Mouse (Mus musculus) MEL (cell line): Measurements from ENCODE around the gene Dnase2b. TPM values are rescaled to one million over a fixed set of nuclear protein-coding genes. Genes with fewer than 3 reads are reported as not detected.

Source experiments
- DNase-seq: peaks from one replicate; pipeline ENCODE4 v3.0.0; 2011; ENCODE audit warnings: low read depth, low spot score
- H3K27ac ChIP-seq: 2 replicates; pipeline ENCODE4 v1.5.1; 2012; ENCODE audit warnings: low read depth, mild to moderate bottlenecking, control low read depth, low read length, moderate library complexity; ENCODE audit not compliant: control insufficient read depth
- H3K27me3 ChIP-seq, 2 experiments: fragments of 150-350 bp in 1 of 2; sonication (generic) in 1 of 2; 2 replicates each; pipeline ENCODE4 v1.6.1; 2012; ENCODE audit warnings: low read length in 2 of 2, mild to moderate bottlenecking in 2 of 2, improper control_type of control experiment in 1 of 2, moderate library complexity in 1 of 2; ENCODE audit not compliant: insufficient read depth in 2 of 2, control insufficient read depth in 1 of 2
- H3K36me3 ChIP-seq, 2 experiments: 2 replicates each; pipeline ENCODE4 v1.6.1; 2012 to 2014; ENCODE audit warnings: low read length in 2 of 2, improper control_type of control experiment in 1 of 2, inconsistent platforms in 1 of 2, mild to moderate bottlenecking in 1 of 2; ENCODE audit not compliant: insufficient read depth in 2 of 2, control insufficient read depth in 1 of 2
- H3K4me1 ChIP-seq, 2 experiments: fragments of 150-350 bp in 1 of 2; sonication (generic) in 1 of 2; 2 replicates each; pipeline ENCODE4 v1.6.1; 2012; ENCODE audit warnings: low read length in 2 of 2, improper control_type of control experiment in 1 of 2, mild to moderate bottlenecking in 1 of 2; ENCODE audit not compliant: insufficient read depth in 2 of 2, control insufficient read depth in 1 of 2
- H3K4me3 ChIP-seq, 2 experiments: fragments of 150-350 bp in 1 of 2; sonication (generic) in 1 of 2; 2 replicates each; pipeline ENCODE4 v1.5.1; 2012; ENCODE audit warnings: low read depth in 2 of 2, low read length in 2 of 2, mild to moderate bottlenecking in 2 of 2, moderate library complexity in 2 of 2, control low read depth in 1 of 2, improper control_type of control experiment in 1 of 2; ENCODE audit not compliant: control insufficient read depth in 1 of 2, insufficient read depth in 1 of 2
- H3K79me2 ChIP-seq: 2 replicates; pipeline ENCODE4 v1.6.1; 2012; ENCODE audit warnings: mild to moderate bottlenecking, low read length, moderate library complexity; ENCODE audit not compliant: control insufficient read depth, poor library complexity, insufficient read depth
- H3K9ac ChIP-seq: 2 replicates; pipeline ENCODE4 v1.6.1; 2012; ENCODE audit warnings: low read depth, mild to moderate bottlenecking, control low read depth, low read length, moderate library complexity; ENCODE audit not compliant: control insufficient read depth, poor library complexity, severe bottlenecking
- H3K9me3 ChIP-seq: fragments of 150-350 bp; sonication (generic); replicated peaks from 2 replicates; pipeline ENCODE4 v1.6.1; 2012; ENCODE audit warnings: mild to moderate bottlenecking, low read length, improper control_type of control experiment, moderate library complexity; ENCODE audit not compliant: insufficient read depth
- BHLHE40 ChIP-seq: IDR thresholded peaks from 2 replicates; pipeline ENCODE4 v1.6.1; 2012; ENCODE audit warnings: low read depth, mild to moderate bottlenecking, inconsistent platforms, low read length, improper control_type of control experiment, borderline replicate concordance
- CHD2 ChIP-seq: IDR thresholded peaks from 2 replicates; pipeline ENCODE4 v1.6.1; 2011; ENCODE audit warnings: low read length, improper control_type of control experiment
- EP300 ChIP-seq, 2 experiments: IDR thresholded peaks; 2 replicates each; pipeline ENCODE4 v1.6.1; 2011; ENCODE audit warnings: improper control_type of control experiment in 2 of 2, low read length in 2 of 2, low read depth in 1 of 2, mild to moderate bottlenecking in 1 of 2
- ETS1 ChIP-seq: IDR thresholded peaks from 2 replicates; pipeline ENCODE4 v1.6.1; 2012; ENCODE audit warnings: low read depth, mild to moderate bottlenecking, inconsistent platforms, low read length, improper control_type of control experiment, moderate library complexity
- GABPA ChIP-seq: IDR thresholded peaks from 2 replicates; pipeline ENCODE4 v1.6.1; 2012; ENCODE audit warnings: low read depth, mild to moderate bottlenecking, inconsistent platforms, low read length, improper control_type of control experiment, moderate library complexity
- GATA1 ChIP-seq: IDR thresholded peaks from 2 replicates; pipeline ENCODE4 v1.6.1; 2011; ENCODE audit warnings: low read depth, low read length, improper control_type of control experiment
- MAFK ChIP-seq: IDR thresholded peaks from 2 replicates; pipeline ENCODE4 v1.6.1; 2011; ENCODE audit warnings: low read depth, mild to moderate bottlenecking, low read length, improper control_type of control experiment, borderline replicate concordance
- MAZ ChIP-seq: IDR thresholded peaks from 2 replicates; pipeline ENCODE4 v1.6.1; 2012; ENCODE audit warnings: low read depth, mild to moderate bottlenecking, inconsistent platforms, low read length, improper control_type of control experiment
- MEF2A ChIP-seq: IDR thresholded peaks from 2 replicates; pipeline ENCODE4 v1.6.1; 2014; ENCODE audit warnings: low read depth, mild to moderate bottlenecking, inconsistent platforms, low read length, improper control_type of control experiment; ENCODE audit not compliant: poor library complexity, insufficient replicate concordance, severe bottlenecking; ENCODE audit errors: extremely low read depth
- POLR2A ChIP-seq, 2 experiments: IDR thresholded peaks; 2 replicates each; pipeline ENCODE4 v1.6.1; 2011 to 2012; ENCODE audit warnings: low read length in 2 of 2, mild to moderate bottlenecking in 2 of 2, control low read depth in 1 of 2, improper control_type of control experiment in 1 of 2, low read depth in 1 of 2, moderate library complexity in 1 of 2; ENCODE audit not compliant: control insufficient read depth in 1 of 2, insufficient read depth in 1 of 2, poor library complexity in 1 of 2
- POLR2AphosphoS2 ChIP-seq: IDR thresholded peaks from 2 replicates; pipeline ENCODE4 v1.6.1; 2011; ENCODE audit warnings: low read length, improper control_type of control experiment
- POLR2AphosphoS5 ChIP-seq: IDR thresholded peaks from 2 replicates; pipeline ENCODE4 v1.6.1; 2012; ENCODE audit warnings: low read depth, borderline replicate concordance, mild to moderate bottlenecking, inconsistent platforms, low read length, moderate library complexity, mixed read lengths
- RCOR1 ChIP-seq: IDR thresholded peaks from 2 replicates; pipeline ENCODE4 v1.6.1; 2012; ENCODE audit warnings: low read depth, mild to moderate bottlenecking, inconsistent platforms, low read length, improper control_type of control experiment
- TBP ChIP-seq: IDR thresholded peaks from 2 replicates; pipeline ENCODE4 v1.8.0; 2011; ENCODE audit warnings: low read depth, low read length, improper control_type of control experiment
- USF1 ChIP-seq: IDR thresholded peaks from 2 replicates; pipeline ENCODE4 v1.6.1; 2014; ENCODE audit warnings: low read depth, mild to moderate bottlenecking, inconsistent platforms, low read length, improper control_type of control experiment, moderate library complexity
- USF2 ChIP-seq, 2 experiments: IDR thresholded peaks; 2 replicates each; pipeline ENCODE4 v1.6.1; 2011 to 2012; ENCODE audit warnings: improper control_type of control experiment in 2 of 2, low read length in 2 of 2, borderline replicate concordance in 1 of 2, inconsistent platforms in 1 of 2, low read depth in 1 of 2, mild to moderate bottlenecking in 1 of 2; ENCODE audit not compliant: insufficient read depth in 1 of 2
- ZKSCAN1 ChIP-seq: IDR thresholded peaks from 2 replicates; pipeline ENCODE4 v1.6.1; 2012; ENCODE audit warnings: low read depth, mild to moderate bottlenecking, inconsistent platforms, low read length, improper control_type of control experiment, moderate library complexity
- polyA plus RNA-seq, 2 experiments: library from polyadenylated mRNA; stranded (reverse) in 1 of 2; unstranded in 1 of 2; fragments of >175 nt in 1 of 2; fragments of >200 nt in 1 of 2; gene quantifications; 2 replicates each; pipeline versions ENCODE4 v1.2.1 to v1.2.4; 2012; ENCODE audit warnings: low replicate concordance in 2 of 2, low read depth in 1 of 2; ENCODE audit not compliant: insufficient read length in 2 of 2, insufficient read depth in 1 of 2, missing spikeins in 1 of 2
- total RNA-seq: library from RNA; depleted of rRNA; stranded (reverse); fragments of 300-350 nt; gene quantifications from 2 replicates; pipeline ENCODE4 v1.2.3, GENCODE M21; 2012

Dnase2b gene
- total and polyA plus RNA-seq, 3 experiments, result not detected

- Histone ChIP-seq H3K79me2 (no peaks in the 10 kb centered on the region), H3K4me3 (no peak overlapping the region), H3K36me3 (peaks cover 0 to 19% of the 10 kb centered on the region in 2 experiments; a peak in 2 of 4 replicates), H3K9ac (no peak overlapping the region), H3K9me3 (no peaks in the 10 kb centered on the region), H3K27me3 (no peaks in the 10 kb centered on the region), H3K27ac (peak overlapping the region; percentile 15; the same call in 1 of the 2 replicates), H3K4me1 (peaks cover 4 to 22% of the 10 kb centered on the region in 2 experiments)
- 0 out of 2 replicates have a peak, but pooled peaks have one; percentile 33 for TF ChIP-seq TBP
- TF ChIP-seq ETS1, result peak; percentile 37; the same call in 1 of the 2 replicates
- no peak for TF ChIP-seq POLR2AphosphoS2
- TF ChIP-seq GABPA, result peak; percentile 84; the same call in 1 of the 2 replicates
- no peak for TF ChIP-seq USF2 (IDR thresholded peaks at IDR 0.05; ENCODE audit: borderline replicate concordance in 1 of 2, insufficient read depth in 1 of 2, low read depth in 1 of 2, low read length in 2 of 2)
- TF ChIP-seq POLR2A (IDR thresholded peaks at IDR 0.05; ENCODE audit: control insufficient read depth in 1 of 2, insufficient read depth in 1 of 2, low read depth in 1 of 2, low read length in 2 of 2, poor library complexity in 1 of 2), result no peak
- peak; percentile 99 for TF ChIP-seq MAFK
- no peak for TF ChIP-seq ZKSCAN1
- peak; percentile 16; the same call in 1 of the 2 replicates for TF ChIP-seq GATA1
- no peak for TF ChIP-seq BHLHE40
- TF ChIP-seq EP300 (IDR thresholded peaks at IDR 0.05; ENCODE audit: low read depth in 1 of 2, low read length in 2 of 2), result peak; percentile 43 to 61; a peak in 3 of 4 replicates
- DNase-seq, result peak; percentile 65
Measured at GRCm38 (mm10) chr3:146655111-146655577, 39.7 kb upstream of the Dnase2b start.

- Histone ChIP-seq H3K79me2 (no peaks in the 10 kb centered on the region), H3K27ac (no peak overlapping the region), H3K4me3 (no peak overlapping the region), H3K36me3 (peaks cover 0 to 19% of the 10 kb centered on the region in 2 experiments; a peak in 2 of 4 replicates), H3K27me3 (no peaks in the 10 kb centered on the region), H3K9ac (no peak overlapping the region), H3K9me3 (no peaks in the 10 kb centered on the region), H3K4me1 (peaks cover 4 to 22% of the 10 kb centered on the region in 2 experiments)
- peak; percentile 51 for DNase-seq
- TF ChIP-seq CHD2, result no peak
- no peak for TF ChIP-seq MAZ
- 0 out of 4 replicates have a peak, but pooled peaks of 1 of the 2 experiments have one; percentile 34 for TF ChIP-seq EP300 (IDR thresholded peaks at IDR 0.05; ENCODE audit: low read depth in 1 of 2, low read length in 2 of 2)
- TF ChIP-seq POLR2AphosphoS5, result no peak
- TF ChIP-seq POLR2AphosphoS2, result no peak
- 0 out of 2 replicates have a peak, but pooled peaks have one; percentile 21 for TF ChIP-seq GATA1
- no peak for TF ChIP-seq USF1
- TF ChIP-seq MEF2A, result no peak
- no peak for TF ChIP-seq RCOR1
Measured at GRCm38 (mm10) chr3:146653692-146654091, 38.3 kb upstream of the Dnase2b start.
